Mouse (Mus musculus) left cerebral cortex, postnatal 25 days (tissue): ENCODE results near the gene Lrp4. TPM values are rescaled to one million over a fixed set of nuclear protein-coding genes. Genes with fewer than 3 reads are reported as not detected.
"Not testable (repeated sequence)": the region's sequence is repeated elsewhere in the genome, so short reads cannot be mapped to it uniquely, and the experiment has no call there.

Experiments used
- DNase-seq, 2 experiments: peaks; one replicate each; pipeline ENCODE4 v3.0.0; 2022; ENCODE audit warnings: low spot score in 2 of 2, mixed read lengths in 1 of 2
- intact Hi-C: fragments of 180-260 bp; cut with DNase I; formaldehyde crosslinking; loops from one replicate; pipeline ENCODE4 v1.15.1; 2025
- total RNA-seq, 2 experiments: library from RNA; stranded (reverse); gene quantifications; 2 replicates each; pipeline ENCODE4 v1.2.3; 2021

Gene Lrp4
- total RNA-seq, 2 experiments from 2014 or later = 24.9 to 25.2 TPM

GRCm38 (mm10) chr2:91476251-91476661 lies 18.9 kb downstream of the Lrp4 start:
- peak in 1 of 2 experiments; percentile 31 for DNase-seq
- intact Hi-C loops = no loop called here

- intact Hi-C loops = no loop called here
- no peak for DNase-seq
Measured at GRCm38 (mm10) chr2:91476841-91477240, 19.5 kb downstream of the Lrp4 start.

GRCm38 (mm10) chr2:91480399-91480801 lies 23.1 kb downstream of the Lrp4 start:
- DNase-seq = no peak
- intact Hi-C loops = loop anchor here (5.0 kb wide), 1 partner anchor 368 kb away; no protein-coding TSS in a partner anchor

GRCm38 (mm10) chr2:91480805-91481514 lies 23.6 kb downstream of the Lrp4 start:
- intact Hi-C loops = loop anchor here (1.0 to 5.0 kb wide), 2 partner anchors 195 to 369 kb away; no protein-coding TSS in a partner anchor
- DNase-seq = peak; percentile 73 to 88

GRCm38 (mm10) chr2:91484698-91485097 lies 27.4 kb downstream of the Lrp4 start:
- intact Hi-C loops = loop anchor here (5.0 kb wide), 1 partner anchor 372 kb away; no protein-coding TSS in a partner anchor
- no peak for DNase-seq

- intact Hi-C loops = no loop called here
- DNase-seq = no peak
Measured at GRCm38 (mm10) chr2:91485256-91485655, 27.9 kb downstream of the Lrp4 start.

- peak in 1 of 2 experiments; percentile 31 for DNase-seq
- intact Hi-C loops = not testable (repeated sequence)
Measured at GRCm38 (mm10) chr2:91487295-91487694, 30.0 kb downstream of the Lrp4 start.

GRCm38 (mm10) chr2:91492071-91492635 lies 34.8 kb downstream of the Lrp4 start:
- intact Hi-C loops = no loop called here
- no peak for DNase-seq

- DNase-seq = no peak
- intact Hi-C loops = no loop called here
Measured at GRCm38 (mm10) chr2:91493981-91494380, 36.7 kb downstream of the Lrp4 start.

- intact Hi-C loops = no loop called here
- no peak for DNase-seq
Measured at GRCm38 (mm10) chr2:91498093-91498719, 40.9 kb downstream of the Lrp4 start.

- intact Hi-C loops = no loop called here
- DNase-seq = peak in 1 of 2 experiments; percentile 62
Measured at GRCm38 (mm10) chr2:91508076-91508475, 50.8 kb downstream of the Lrp4 start.

- peak in 1 of 2 experiments; percentile 15 for DNase-seq
- intact Hi-C loops = no loop called here
Measured at GRCm38 (mm10) chr2:91517186-91517585, 59.9 kb downstream of the Lrp4 start.

GRCm38 (mm10) chr2:91526294-91527146 lies 69.2 kb downstream of the Lrp4 start, which contains the start of gene Ckap5:
TSS of gene Ckap5 (plus strand) at chr2:91526762.
- intact Hi-C loops = no loop called here

GRCm38 (mm10) chr2:91527147-91527486 lies 69.8 kb downstream of the Lrp4 start:
- intact Hi-C loops = no loop called here

More at GRCm38 (mm10) chr2:91526294-91527146, 69.2 kb downstream of the Lrp4 start, which contains the start of gene Ckap5:
- DNase-seq = peak; percentile 94 to 97

GRCm38 (mm10) chr2:91537588-91538205 lies 80.4 kb downstream of the Lrp4 start:
- peak; percentile 65 to 77 for DNase-seq
- intact Hi-C loops = no loop called here

More at GRCm38 (mm10) chr2:91527147-91527486, 69.8 kb downstream of the Lrp4 start:
- DNase-seq = peak; percentile 39 to 40
